Mouse (Mus musculus) monocyte, adult 5-6 weeks (primary cell): ENCODE results near the gene Creb3. TPM values are rescaled to one million over a fixed set of nuclear protein-coding genes. Genes with fewer than 3 reads are reported as not detected.
A peak's percentile ranks its signal among the peaks of the same experiment; 100 is the strongest.
"Not testable (repeated sequence)": the region's sequence is repeated elsewhere in the genome, so short reads cannot be mapped to it uniquely, and the experiment has no call there.

Source experiments
- ATAC-seq: fragments of 153-309, 156-312 bp; replicated peaks from 2 replicates; pipeline ENCODE4 v1.8.0; 2017; ENCODE audit warnings: mild to moderate bottlenecking; ENCODE audit not compliant: low TSS enrichment, insufficient number of reproducible peaks, severe bottlenecking, poor library complexity, low FRiP score
- total RNA-seq: library from RNA; stranded (forward); fragments of 200-1000, 200-491, 200-594 nt; gene quantifications from 3 replicates; pipeline ENCODE4 v1.2.3, GENCODE M21; 2017

The Creb3 gene
- 80.3 to 165 TPM (median 108 TPM) in 3 replicates for total RNA-seq

DNA sequence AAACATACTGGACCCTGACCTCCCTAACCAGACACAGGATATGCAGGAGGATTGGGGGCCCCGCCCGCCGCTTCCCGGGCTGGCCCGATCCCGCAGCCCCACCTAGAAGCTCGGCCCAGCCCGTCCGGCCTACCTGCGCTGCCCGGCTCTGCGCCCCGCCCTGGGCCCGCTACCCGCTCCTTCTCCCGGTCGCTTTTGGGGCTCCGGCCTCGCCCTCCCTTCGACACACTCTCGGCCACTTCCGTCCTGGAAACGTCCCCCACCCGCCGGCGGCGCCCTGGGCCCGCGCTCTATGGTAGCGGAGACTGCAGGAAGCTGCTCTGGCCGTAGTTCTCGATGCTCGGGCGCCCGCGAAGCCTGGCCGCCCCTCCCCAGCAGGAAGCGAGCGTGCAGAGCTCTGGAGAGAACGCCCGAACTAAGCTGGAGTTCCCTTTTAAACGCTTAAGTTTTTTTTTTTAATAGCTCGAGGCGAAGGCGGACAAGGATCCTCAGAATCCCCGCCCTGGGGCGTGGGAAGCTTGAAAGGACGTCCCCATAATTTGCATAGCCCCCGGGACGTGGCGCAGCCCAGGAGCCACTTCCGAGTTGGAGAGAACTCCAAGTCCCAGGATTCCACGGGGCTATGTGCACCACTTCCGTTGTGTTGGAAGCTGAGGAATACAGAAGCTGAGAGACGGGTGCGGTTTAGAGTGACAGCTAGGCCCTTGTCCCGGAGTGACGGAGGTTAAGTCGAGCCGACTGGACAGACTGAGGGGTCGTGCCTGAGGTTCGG lies at the start of gene Creb3, which contains the start of gene Tln1:
Gene Creb3, plus strand, starts transcription at position 336 of the 772 bp plus-strand sequence.
Gene Tln1, minus strand, starts transcription at position 695 of the 772 bp plus-strand sequence.
- ATAC-seq = peak; percentile 66

DNA sequence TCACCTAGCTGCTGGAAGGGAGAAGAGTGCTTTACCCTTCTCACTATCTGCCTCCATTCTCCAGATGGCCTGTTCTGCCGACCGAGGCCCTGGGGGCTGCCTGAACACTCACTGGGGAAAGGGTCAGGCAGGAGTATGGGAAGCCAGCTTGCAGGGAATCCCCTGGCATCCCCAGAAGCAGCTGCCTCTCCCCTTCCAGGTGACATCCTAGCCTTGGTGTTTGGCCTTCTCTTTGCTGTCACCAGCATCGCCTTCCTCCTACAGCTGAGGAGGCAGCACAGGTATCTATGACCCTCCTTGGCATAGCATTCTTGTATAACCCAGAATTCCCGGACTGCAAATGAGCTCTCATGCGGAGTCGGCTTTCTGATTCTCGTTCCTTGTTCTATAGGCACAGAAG lies 49.5 kb upstream of the Creb3 start:
- ATAC-seq = no peak

GRCm38 (mm10) chr4:43513300-43513699 lies 48.8 kb upstream of the Creb3 start:
- ATAC-seq = no peak

GRCm38 (mm10) chr4:43513791-43514190 lies 48.3 kb upstream of the Creb3 start:
- no peak for ATAC-seq

DNA sequence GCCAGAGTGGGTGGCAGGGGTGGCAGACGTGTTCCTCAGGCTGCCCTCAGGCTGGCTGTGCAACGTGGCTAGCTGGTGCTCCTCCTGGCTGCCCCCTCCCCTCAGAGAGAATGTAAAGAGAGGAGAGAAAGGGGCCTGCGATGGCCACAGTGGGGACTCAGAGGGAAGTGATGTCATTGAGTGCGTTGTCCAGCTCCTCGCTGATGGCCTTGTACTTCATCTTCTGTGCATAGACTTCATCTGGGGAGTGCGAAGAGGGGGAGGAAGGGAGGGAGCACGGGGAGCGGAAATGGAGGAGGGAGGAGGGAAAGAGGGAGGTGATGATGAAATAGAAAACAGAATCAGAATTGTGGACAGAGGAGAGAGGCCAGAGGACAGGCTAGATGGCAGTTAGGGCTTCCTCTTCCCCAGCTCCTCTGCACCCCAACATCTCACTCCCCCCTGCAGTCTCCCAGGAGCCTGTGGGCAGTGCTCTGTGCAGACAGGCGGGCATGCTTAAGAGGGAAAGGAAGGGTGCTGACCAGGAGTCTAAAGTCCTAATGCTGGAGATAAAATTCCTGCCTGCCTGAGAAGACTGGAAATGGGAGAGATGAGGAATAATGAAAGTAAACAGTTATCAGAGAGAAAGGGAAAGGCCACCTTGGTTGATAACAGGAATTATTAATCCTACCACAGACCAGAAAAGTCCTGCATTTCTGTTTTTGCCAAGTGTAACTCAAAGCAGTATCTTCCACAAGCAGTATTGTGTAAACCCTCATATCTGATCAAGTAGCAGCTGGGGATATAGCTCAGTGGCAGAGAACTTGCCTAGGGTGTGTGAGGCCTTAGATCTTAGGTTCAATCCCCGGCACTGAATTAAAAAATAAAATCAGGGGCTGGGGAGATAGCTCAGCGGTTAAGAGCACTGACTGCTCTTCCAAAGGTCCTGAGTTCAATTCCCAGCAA lies 46.1 kb upstream of the Creb3 start:
- no peak for ATAC-seq

DNA sequence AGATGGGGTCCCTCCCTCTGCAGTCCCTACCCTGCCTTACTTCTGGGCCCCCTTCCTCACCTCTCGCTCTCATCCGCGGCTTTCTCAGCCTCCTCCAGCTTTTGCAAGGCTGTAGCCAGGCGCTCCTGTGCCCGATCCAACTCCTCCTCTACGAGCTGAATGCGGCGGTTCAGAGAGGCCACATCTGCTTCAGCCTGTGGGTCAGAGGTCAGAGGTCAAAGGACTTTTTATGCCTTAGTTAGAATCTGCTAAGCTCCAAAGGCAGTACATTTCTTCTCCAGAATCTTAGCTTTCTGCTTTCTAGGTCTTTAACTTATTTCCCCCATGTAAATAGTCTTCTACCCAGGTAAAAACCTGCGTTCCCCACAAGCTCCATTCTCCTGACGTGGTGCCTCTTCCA lies 42.6 kb upstream of the Creb3 start:
- no peak for ATAC-seq

DNA sequence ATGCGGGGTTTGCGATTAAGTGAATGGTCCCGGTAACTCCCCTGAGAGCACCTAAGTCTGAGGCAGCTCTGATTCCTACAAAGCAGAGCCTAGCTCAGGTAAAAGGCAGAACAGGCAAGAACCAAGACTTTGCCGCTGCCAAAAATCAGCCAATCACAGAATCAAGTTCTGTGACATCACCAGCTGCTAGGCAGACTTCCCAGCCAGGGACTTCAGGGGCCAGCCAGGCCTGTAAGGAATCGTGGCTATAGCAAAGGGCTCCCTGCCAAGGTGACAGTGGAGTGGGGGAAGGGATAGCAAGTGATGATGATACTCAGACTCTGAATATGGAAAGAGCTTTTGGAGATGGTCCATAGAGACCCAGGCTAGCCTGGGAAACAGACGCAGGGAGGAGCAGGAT lies 42.2 kb upstream of the Creb3 start:
- peak; percentile 36; the same call in 1 of the 2 replicates for ATAC-seq

GRCm38 (mm10) chr4:43527880-43528279 lies 34.3 kb upstream of the Creb3 start:
- ATAC-seq = no peak

DNA sequence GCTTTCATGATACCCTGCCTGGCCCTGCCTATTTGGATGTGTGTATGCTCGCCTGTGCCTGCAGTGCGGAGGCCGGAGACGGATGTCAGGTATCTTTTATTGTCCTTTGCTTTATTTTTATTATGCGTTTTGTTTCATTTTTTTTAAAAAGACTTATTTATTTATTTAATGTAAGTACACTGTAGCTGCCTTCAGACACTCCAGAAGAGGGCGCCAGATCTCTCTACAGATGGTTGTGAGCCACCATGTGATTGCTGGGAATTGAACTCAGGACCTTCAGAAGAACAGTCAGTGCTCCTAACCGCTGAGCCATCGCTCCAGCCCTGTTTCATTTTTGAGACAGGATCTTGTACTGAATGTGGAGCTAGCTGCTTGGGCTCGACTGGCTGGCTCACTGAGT lies 33.6 kb upstream of the Creb3 start:
- ATAC-seq = no peak

DNA sequence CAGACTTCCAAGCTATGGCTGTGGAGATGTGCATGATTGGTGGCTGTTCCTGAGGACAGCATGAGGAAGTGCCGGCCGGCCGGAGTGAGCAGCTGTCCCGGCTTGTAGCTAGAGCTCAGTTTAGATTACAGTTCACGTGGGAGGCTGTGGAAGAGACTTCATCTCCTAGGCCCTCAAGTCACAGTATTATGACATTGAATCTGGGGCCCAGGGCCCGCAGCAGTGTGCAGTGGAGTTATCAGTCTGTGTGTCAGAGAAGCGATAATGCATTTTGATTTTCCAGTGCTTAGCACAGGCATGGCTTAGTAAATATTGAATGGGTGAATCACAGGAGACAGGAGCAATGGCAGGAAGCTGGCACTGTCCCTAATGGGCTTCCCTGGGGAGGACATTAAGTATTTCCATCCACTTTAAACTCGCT lies 32.0 kb upstream of the Creb3 start:
- no peak; the same call in 1 of the 2 replicates for ATAC-seq

DNA sequence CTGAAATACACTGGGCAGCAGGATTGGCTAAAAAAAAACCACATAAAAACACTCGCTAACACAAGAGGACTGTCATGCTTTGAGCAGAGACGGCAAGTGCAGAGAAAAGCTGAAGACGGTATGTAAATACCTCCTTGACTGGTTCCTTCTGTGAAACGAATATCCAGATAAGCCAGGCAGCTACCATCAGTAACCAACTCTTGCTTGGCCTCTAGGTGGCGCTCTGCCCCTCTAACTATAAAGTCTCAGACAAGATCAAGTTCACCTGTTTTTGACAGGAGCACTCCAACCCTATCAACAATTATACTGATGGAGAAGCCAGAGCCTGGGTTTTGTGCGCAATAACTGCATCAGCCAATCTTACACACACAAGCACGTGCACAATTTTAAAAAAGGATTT lies 31.6 kb upstream of the Creb3 start:
- ATAC-seq = peak; percentile 65

DNA sequence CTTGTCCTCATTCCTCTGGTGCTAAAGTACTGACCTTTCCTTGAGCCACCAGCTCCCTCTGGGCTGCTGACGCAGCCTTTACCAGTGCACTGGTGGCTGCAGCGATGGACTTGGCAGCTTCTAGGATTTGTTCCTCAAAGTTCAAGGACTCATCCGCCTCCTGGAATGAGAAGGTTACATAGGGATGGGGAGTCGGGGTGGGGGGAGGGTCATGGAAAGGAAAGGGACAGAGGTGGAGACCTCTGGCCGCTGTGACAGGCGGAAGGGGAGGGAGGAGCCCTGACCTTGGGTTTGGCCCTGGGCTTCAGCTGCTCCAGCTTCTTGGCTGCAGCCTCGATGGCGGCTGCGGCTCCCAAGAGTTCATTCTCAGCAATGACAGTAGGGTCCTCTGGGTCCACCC lies 28.9 kb upstream of the Creb3 start:
- ATAC-seq = no peak

DNA sequence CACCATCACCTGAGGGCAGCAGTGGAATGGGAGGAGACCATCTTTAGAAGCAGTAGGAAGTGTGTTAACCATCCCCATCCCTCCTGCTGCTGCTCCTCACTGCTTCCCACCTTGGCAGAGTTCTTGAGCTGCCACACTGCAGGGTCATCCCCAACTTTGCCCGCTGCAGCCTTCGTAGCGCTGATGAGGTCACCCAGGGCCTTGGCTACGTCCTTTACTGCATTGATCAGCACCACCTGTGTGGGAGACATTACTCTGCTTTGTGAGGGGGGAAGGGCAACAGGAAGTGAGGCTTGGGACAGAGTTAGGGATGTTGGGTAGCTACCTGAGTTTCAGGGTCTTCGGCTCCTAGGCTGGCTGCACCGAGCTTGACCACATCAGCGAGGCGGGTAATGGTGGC lies 26.5 kb upstream of the Creb3 start:
- ATAC-seq = no peak

- no peak for ATAC-seq
Measured at GRCm38 (mm10) chr4:43536031-43536430, 26.1 kb upstream of the Creb3 start.

GRCm38 (mm10) chr4:43542044-43542443 lies 20.1 kb upstream of the Creb3 start:
- ATAC-seq = no peak

GRCm38 (mm10) chr4:43546375-43547047 lies 15.6 kb upstream of the Creb3 start:
- ATAC-seq = no peak

DNA sequence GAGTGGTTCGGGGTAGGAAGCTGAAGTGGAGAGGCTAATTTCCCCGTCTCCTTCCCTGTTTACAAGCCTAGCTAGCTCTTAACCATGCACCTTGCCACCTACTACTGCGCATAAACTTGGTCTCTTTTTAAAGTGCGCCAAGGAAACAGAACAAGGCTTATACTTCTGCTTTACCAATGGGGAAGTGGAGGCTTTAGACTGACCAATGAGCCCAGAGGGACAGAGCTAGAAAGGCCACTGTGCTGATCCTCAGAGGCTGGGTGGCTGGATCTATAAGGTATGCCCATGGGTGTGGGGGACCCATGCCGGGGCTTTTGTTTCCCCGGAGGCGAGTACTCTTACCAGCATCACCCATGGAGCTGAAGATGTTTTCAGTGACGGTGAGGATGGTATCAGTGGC lies 15.0 kb upstream of the Creb3 start:
- ATAC-seq = peak; percentile 57; the same call in 1 of the 2 replicates

DNA sequence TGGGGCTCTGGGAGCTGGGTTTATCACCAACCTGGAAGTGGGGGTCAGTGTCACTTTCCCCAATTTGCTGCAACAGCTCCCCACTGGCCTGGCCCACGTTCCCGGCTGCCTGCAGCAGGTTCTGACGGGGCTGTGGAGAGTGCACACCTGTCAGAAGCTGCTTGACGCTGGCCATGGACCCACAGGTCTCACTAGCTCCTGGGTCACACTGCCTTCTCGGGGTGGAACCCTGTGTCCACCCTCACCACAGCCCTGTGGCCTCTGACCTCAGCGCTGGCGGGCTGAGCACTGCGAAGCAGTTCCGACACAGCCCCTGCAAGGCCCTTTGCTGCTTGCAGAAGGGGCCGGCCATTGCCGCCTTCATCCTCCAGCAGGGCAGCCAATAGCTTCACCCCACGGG lies 13.1 kb upstream of the Creb3 start:
- no peak for ATAC-seq

DNA sequence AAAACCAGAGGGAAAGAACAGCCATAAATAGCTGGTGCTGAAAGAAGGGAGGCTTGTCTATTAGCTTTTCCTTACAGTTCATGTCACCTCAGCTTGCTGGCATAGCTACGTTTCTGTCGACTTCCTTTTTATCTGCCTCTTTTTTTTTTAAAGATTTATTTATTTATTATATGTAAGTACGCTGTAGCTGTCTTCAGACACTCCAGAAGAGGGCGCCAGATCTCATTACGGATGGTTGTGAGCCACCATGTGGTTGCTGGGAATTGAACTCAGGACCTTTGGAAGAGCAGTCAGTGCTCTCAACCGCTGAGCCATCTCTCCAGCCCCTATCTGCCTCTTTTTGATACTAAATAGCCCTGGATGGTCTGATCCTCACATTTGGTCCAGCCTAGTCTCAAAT lies 10.3 kb upstream of the Creb3 start:
- not testable (repeated sequence) for ATAC-seq
